Mouse (Mus musculus) myocyte (in vitro differentiated cells): ENCODE measurements at regions not wholly inside any gene's neighbourhood (a gene's known extent, or its start where the extent isn't known, plus 50 kb on each side); places are given as distances from the start of the nearest gene placed in this dataset.

Experiments used
- H3K27me3 ChIP-seq: one replicate; pipeline ENCODE4 v1.6.1; 2011; ENCODE audit not compliant: control insufficient read depth, insufficient read depth, insufficient read length
- H3K36me3 ChIP-seq: one replicate; pipeline ENCODE4 v1.6.1; 2011; ENCODE audit not compliant: control insufficient read depth, insufficient read depth
- H3K4me2 ChIP-seq: one replicate; pipeline ENCODE4 v1.6.1; 2011; ENCODE audit warnings: low read depth, control low read depth
- H3K4me3 ChIP-seq: one replicate; pipeline ENCODE4 v1.5.1; 2011; ENCODE audit warnings: mild to moderate bottlenecking, control low read depth, moderate library complexity
- H3K79me2 ChIP-seq: one replicate; pipeline ENCODE4 v1.6.1; 2011; ENCODE audit not compliant: control insufficient read depth, insufficient read depth
- H3ac ChIP-seq: one replicate; pipeline ENCODE4 v1.6.1; 2011; ENCODE audit not compliant: control insufficient read depth, insufficient read length
- CEBPB ChIP-seq: IDR thresholded peaks from 2 replicates; pipeline ENCODE4 v1.6.1; 2011; ENCODE audit warnings: mild to moderate bottlenecking, moderate library complexity; ENCODE audit not compliant: poor library complexity, insufficient read depth, severe bottlenecking
- E2F4 ChIP-seq: IDR thresholded peaks from one replicate; pipeline ENCODE4 v1.6.1; 2011; ENCODE audit warnings: mild to moderate bottlenecking, control low read depth, moderate library complexity; ENCODE audit not compliant: insufficient read depth
- MAX ChIP-seq: IDR thresholded peaks from one replicate; pipeline ENCODE4 v1.6.1; 2011; ENCODE audit warnings: low read depth, mild to moderate bottlenecking, control low read depth
- MYOD1 ChIP-seq, 3 experiments: IDR thresholded peaks; one replicate each; pipeline ENCODE4 v1.6.1; 2011; ENCODE audit warnings: control low read depth in 2 of 3, low read depth in 2 of 3, mild to moderate bottlenecking in 2 of 3, moderate library complexity in 1 of 3; ENCODE audit not compliant: insufficient read length in 2 of 3, control insufficient read depth in 1 of 3
- MYOG ChIP-seq, 3 experiments: IDR thresholded peaks; one replicate each; pipeline ENCODE4 v1.6.1; 2011; ENCODE audit warnings: control low read depth in 2 of 3, low read depth in 2 of 3, mild to moderate bottlenecking in 2 of 3; ENCODE audit not compliant: insufficient read length in 2 of 3, control insufficient read depth in 1 of 3, insufficient read depth in 1 of 3
- POLR2A ChIP-seq: IDR thresholded peaks from one replicate; pipeline ENCODE4 v1.6.1; 2011; ENCODE audit warnings: low read depth, mild to moderate bottlenecking, control low read depth, moderate library complexity; ENCODE audit not compliant: insufficient read length
- POLR2AphosphoS2 ChIP-seq: IDR thresholded peaks from one replicate; pipeline ENCODE4 v1.6.1; 2011; ENCODE audit warnings: low read depth, control low read depth; ENCODE audit not compliant: insufficient read length
- REST ChIP-seq: IDR thresholded peaks from one replicate; pipeline ENCODE4 v1.6.1; 2011; ENCODE audit warnings: mild to moderate bottlenecking, control low read depth, moderate library complexity; ENCODE audit not compliant: insufficient read depth, insufficient read length
- SRF ChIP-seq: IDR thresholded peaks from one replicate; pipeline ENCODE4 v1.6.1; 2011; ENCODE audit warnings: low read depth; ENCODE audit not compliant: control insufficient read depth, insufficient read length
- TCF12 ChIP-seq: IDR thresholded peaks from one replicate; pipeline ENCODE4 v1.6.1; 2011; ENCODE audit warnings: mild to moderate bottlenecking, control low read depth; ENCODE audit not compliant: poor library complexity, insufficient read depth, severe bottlenecking
- TCF3 ChIP-seq: IDR thresholded peaks from one replicate; pipeline ENCODE4 v1.6.1; 2011; ENCODE audit warnings: low read depth, control low read depth; ENCODE audit not compliant: insufficient read length
- USF1 ChIP-seq: IDR thresholded peaks from one replicate; pipeline ENCODE4 v1.6.1; 2011; ENCODE audit warnings: low read depth, mild to moderate bottlenecking, control low read depth, moderate library complexity

DNA sequence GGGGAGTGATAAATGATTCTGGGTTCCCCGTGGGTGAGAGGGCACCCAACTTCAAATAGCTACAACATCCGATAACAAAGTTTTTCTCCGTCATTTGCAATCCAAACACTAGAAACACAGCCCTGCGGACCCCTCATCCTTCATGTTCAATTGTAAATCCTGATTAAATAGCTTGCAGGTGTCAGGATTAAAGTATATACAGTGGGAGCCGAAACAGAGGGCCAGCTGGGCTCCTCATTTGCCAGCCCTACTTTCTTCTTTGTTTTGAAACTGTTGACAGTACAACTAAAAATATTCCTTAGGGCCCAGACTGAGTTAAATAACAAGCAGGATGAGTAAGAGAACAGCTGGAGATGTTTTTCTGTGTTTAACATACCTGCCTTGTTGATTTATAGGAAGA is 95.5 kb downstream of the Polr2m start:
- TF ChIP-seq REST (no peak), SRF (no peak)
- Histone ChIP-seq H3K36me3 (no peaks in the 10 kb centered on the region), H3K4me3 (no peak overlapping the region), H3ac (no peak overlapping the region), H3K79me2 (no peaks in the 10 kb centered on the region), H3K4me2 (no peak overlapping the region), H3K27me3 (no peaks in the 10 kb centered on the region)

- no peaks in the 10 kb centered on the region for H3K27me3 ChIP-seq
- no peaks in the 10 kb centered on the region for H3K36me3 ChIP-seq
- H3K4me2 ChIP-seq = no peak overlapping the region
- H3ac ChIP-seq = no peak overlapping the region
- no peak overlapping the region for H3K4me3 ChIP-seq
- TF ChIP-seq CEBPB = no peak
- TF ChIP-seq REST = no peak
- TF ChIP-seq POLR2AphosphoS2 = no peak
- TF ChIP-seq USF1 = no peak
- H3K79me2 ChIP-seq = no peaks in the 10 kb centered on the region
Measured at GRCm38 (mm10) chr9:71387426-71387825, 98.3 kb downstream of the Polr2m start.

GRCm38 (mm10) chr9:71383901-71384300 is 101.8 kb downstream of the Polr2m start:
- H3K27me3 ChIP-seq = no peaks in the 10 kb centered on the region
- H3K79me2 ChIP-seq = no peaks in the 10 kb centered on the region
- no peak overlapping the region for H3K4me3 ChIP-seq
- H3K36me3 ChIP-seq = no peaks in the 10 kb centered on the region
- TF ChIP-seq REST (no peak), POLR2AphosphoS2 (no peak), E2F4 (no peak), MAX (no peak), USF1 (no peak), CEBPB (no peak), SRF (no peak), TCF12 (no peak), MYOG (IDR thresholded peaks at IDR 0.05; ENCODE audit: control insufficient read depth in 1 of 3, insufficient read depth in 1 of 3, insufficient read length in 2 of 3, low read depth in 2 of 3) (no peak)
- H3ac ChIP-seq = no peak overlapping the region
- no peak overlapping the region for H3K4me2 ChIP-seq

DNA sequence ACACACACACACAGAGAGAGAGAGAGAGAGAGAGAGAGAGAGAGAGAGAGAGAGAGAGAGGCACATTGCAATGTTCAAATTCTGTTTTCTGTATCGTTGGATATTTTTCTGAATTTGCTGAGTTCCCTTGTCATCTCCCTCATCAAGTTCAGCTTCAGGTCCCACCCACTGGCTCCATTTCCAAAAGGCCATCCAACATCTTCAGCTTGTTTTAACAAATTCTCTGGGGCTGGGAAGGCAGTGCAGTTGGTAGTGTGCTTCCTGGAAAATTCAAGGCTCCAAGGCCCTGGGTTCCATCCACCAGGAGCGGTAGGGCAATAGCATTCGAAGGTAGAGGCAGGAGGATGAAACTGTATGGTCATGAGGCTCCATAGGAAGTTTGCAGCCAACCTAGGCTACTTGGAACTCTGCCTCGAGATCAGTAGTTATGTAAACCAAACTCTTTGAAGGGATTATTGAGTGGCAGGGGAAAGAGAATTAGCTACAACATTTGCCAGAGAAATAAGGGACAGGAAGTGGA is 105.9 kb downstream of the Polr2m start:
- Histone ChIP-seq H3ac (no peak overlapping the region), H3K4me2 (no peak overlapping the region), H3K79me2 (no peaks in the 10 kb centered on the region), H3K27me3 (no peaks in the 10 kb centered on the region), H3K36me3 (no peaks in the 10 kb centered on the region), H3K4me3 (no peak overlapping the region)
- TF ChIP-seq REST (no peak), MYOD1 (IDR thresholded peaks at IDR 0.05; ENCODE audit: control insufficient read depth in 1 of 3, insufficient read length in 2 of 3, low read depth in 2 of 3) (no peak), POLR2A (no peak)

DNA sequence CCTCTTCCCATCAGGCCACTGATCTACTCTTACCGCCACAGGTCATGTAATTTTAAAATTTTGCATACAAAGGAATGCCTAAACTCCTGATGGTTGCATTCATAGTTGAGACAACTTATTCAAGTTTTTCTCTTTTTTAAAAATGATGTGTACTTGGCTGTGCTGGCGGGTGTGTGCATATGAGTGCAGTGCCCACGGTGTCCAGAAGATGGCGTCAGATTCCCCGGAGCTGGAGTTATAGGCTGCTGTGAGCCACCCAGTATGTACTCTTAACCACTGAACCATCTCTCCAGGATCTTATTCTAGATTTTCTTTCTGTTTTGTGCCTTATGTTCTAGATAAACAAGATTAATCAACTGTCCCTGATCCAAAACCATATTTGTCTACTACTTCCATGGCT is 116.0 kb downstream of the Polr2m start:
- no peak for TF ChIP-seq SRF
- no peak for TF ChIP-seq CEBPB
- no peak for TF ChIP-seq REST
- TF ChIP-seq MAX = no peak
- TF ChIP-seq POLR2AphosphoS2 = no peak
- TF ChIP-seq MYOG (IDR thresholded peaks at IDR 0.05; ENCODE audit: control insufficient read depth in 1 of 3, insufficient read depth in 1 of 3, insufficient read length in 2 of 3, low read depth in 2 of 3) = no peak
- TF ChIP-seq E2F4 = no peak
- TF ChIP-seq TCF3 = no peak
- Histone ChIP-seq H3K27me3 (peaks cover 12% of the 10 kb centered on the region), H3K79me2 (no peaks in the 10 kb centered on the region), H3K4me3 (no peak overlapping the region), H3K4me2 (no peak overlapping the region), H3ac (no peak overlapping the region), H3K36me3 (no peaks in the 10 kb centered on the region)

DNA sequence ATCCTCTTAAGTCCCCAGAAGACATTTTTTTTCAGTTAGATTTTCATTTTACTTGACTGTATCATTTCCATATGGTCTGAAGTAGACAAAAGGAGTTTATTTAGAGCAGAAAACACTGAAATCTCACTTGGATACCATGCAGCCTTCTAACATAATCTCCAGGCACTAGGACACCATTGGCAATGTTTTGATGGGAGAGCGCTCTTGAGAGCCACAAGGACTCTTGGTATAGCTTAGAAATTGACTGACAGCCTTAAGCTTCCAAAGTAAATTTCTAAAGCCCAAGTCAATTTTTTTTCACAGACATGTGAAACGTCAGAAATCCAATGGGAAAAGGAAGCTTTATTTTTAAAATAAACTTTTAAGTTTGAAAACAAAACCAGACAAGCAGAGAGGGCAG is 116.5 kb downstream of the Polr2m start:
- no peak overlapping the region for H3K4me3 ChIP-seq
- no peak overlapping the region for H3ac ChIP-seq
- no peak for TF ChIP-seq TCF3
- no peak for TF ChIP-seq REST
- TF ChIP-seq TCF12 = no peak
- no peak for TF ChIP-seq POLR2A
- no peak for TF ChIP-seq SRF
- no peak for TF ChIP-seq CEBPB
- TF ChIP-seq MYOD1 (IDR thresholded peaks at IDR 0.05; ENCODE audit: control insufficient read depth in 1 of 3, insufficient read length in 2 of 3, low read depth in 2 of 3) = no peak
- no peaks in the 10 kb centered on the region for H3K36me3 ChIP-seq
- H3K4me2 ChIP-seq = no peak overlapping the region
- H3K79me2 ChIP-seq = no peaks in the 10 kb centered on the region
- H3K27me3 ChIP-seq = peaks cover 12% of the 10 kb centered on the region
